Mouse (Mus musculus) layer of hippocampus, postnatal 25 days (tissue): ENCODE results near the gene Upp2. TPM values are rescaled to one million over a fixed set of nuclear protein-coding genes. Genes with fewer than 3 reads are reported as not detected.

Experiments used
- DNase-seq, 2 experiments: peaks; one replicate each; pipeline ENCODE4 v3.0.0; 2022; ENCODE audit warnings: mixed read lengths in 2 of 2, low spot score in 1 of 2; ENCODE audit errors: extremely low spot score in 1 of 2
- total RNA-seq, 2 experiments: library from RNA; stranded (reverse); gene quantifications; 2 replicates each; pipeline ENCODE4 v1.2.3; 2021

Gene Upp2
- total RNA-seq, result 10 to 100 TPM; 30.9 to 32.5 TPM

GRCm38 (mm10) chr2:58567066-58567810, at the start of gene Upp2, which contains the start of gene Acvr1:
Gene Upp2, plus strand, starts transcription at chr2:58567298.
Gene Acvr1, minus strand, starts transcription at chr2:58567157.
- peak; percentile 76 to 78 for DNase-seq

GRCm38 (mm10) chr2:58518517-58518916, 48.6 kb upstream of the Upp2 start:
- no peak for DNase-seq

GRCm38 (mm10) chr2:58520727-58521126, 46.4 kb upstream of the Upp2 start:
- no peak for DNase-seq

GRCm38 (mm10) chr2:58521621-58522020, 45.5 kb upstream of the Upp2 start:
- no peak for DNase-seq

- no peak for DNase-seq
Observed at GRCm38 (mm10) chr2:58523097-58523496, 44.0 kb upstream of the Upp2 start.

- DNase-seq, result no peak
Observed at GRCm38 (mm10) chr2:58523894-58524293, 43.2 kb upstream of the Upp2 start.

- DNase-seq, result no peak
Observed at GRCm38 (mm10) chr2:58524356-58524755, 42.7 kb upstream of the Upp2 start.

- no peak for DNase-seq
Observed at GRCm38 (mm10) chr2:58527786-58528185, 39.3 kb upstream of the Upp2 start.

GRCm38 (mm10) chr2:58529384-58529783, 37.7 kb upstream of the Upp2 start:
- no peak for DNase-seq

- DNase-seq, result no peak
Observed at GRCm38 (mm10) chr2:58529860-58530440, 37.1 kb upstream of the Upp2 start.

GRCm38 (mm10) chr2:58530521-58530920, 36.6 kb upstream of the Upp2 start:
- DNase-seq, result no peak

- DNase-seq, result peak; percentile 41 to 56
Observed at GRCm38 (mm10) chr2:58532260-58532850, 34.7 kb upstream of the Upp2 start.

GRCm38 (mm10) chr2:58533521-58534001, 33.5 kb upstream of the Upp2 start:
- DNase-seq, result no peak

- DNase-seq, result no peak
Observed at GRCm38 (mm10) chr2:58534379-58534778, 32.7 kb upstream of the Upp2 start.

GRCm38 (mm10) chr2:58535233-58535632, 31.9 kb upstream of the Upp2 start:
- no peak for DNase-seq

GRCm38 (mm10) chr2:58536796-58537195, 30.3 kb upstream of the Upp2 start:
- no peak for DNase-seq

GRCm38 (mm10) chr2:58538196-58538595, 28.9 kb upstream of the Upp2 start:
- no peak for DNase-seq

- DNase-seq, result no peak
Observed at GRCm38 (mm10) chr2:58543252-58543651, 23.8 kb upstream of the Upp2 start.

- DNase-seq, result no peak
Observed at GRCm38 (mm10) chr2:58544368-58544767, 22.7 kb upstream of the Upp2 start.

GRCm38 (mm10) chr2:58546264-58546663, 20.8 kb upstream of the Upp2 start:
- DNase-seq, result no peak

GRCm38 (mm10) chr2:58548943-58549342, 18.2 kb upstream of the Upp2 start:
- DNase-seq, result no peak

- no peak for DNase-seq
Observed at GRCm38 (mm10) chr2:58549960-58550359, 17.1 kb upstream of the Upp2 start.
